Mouse (Mus musculus) thymus, postnatal 10 days (tissue): ENCODE results near the gene Rnh1.

ENCODE experiments used
- DNase-seq, 2 experiments: peaks; one replicate each; pipeline ENCODE4 v3.0.0; 2021; ENCODE audit warnings: low spot score in 2 of 2

Rnh1 gene

DNA sequence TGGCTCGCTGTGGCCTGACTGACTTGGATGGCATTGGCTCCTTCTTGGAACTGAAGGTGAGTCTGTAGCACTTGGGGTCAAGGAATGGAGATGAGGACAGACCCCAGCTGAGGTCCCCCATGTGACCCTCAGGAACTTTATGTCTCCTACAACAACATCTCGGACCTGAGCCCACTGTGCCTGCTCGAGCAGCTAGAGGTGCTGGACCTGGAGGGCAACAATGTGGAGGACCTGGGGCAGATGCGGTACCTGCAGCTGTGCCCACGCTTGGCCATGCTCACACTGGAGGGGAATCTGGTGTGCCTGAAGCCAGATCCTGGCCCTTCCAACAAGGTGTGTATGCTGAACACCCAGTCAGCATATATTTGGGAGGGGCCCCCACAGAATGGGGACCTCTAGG is 32.8 kb upstream of the Rnh1 start:
- no peak for DNase-seq

DNA sequence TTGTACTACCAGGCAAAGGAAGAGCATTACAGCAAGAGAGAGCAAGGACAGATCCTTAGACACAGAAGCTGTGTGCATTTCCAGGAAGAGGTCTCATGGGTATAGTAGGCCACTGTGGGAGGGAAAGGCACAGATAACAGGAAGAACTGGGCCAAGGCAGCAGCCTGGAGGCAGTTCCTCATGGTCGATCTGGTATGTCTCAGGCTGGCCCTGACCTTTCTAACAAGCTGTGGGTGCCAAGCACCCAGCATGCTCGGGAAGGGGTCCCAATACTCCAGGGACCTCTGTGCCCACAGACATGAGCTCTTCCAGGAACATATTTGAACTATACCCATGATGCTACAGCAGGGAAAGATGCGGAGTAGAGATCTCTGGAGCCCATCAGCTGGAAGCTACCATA is 31.9 kb upstream of the Rnh1 start:
- no peak for DNase-seq

DNA sequence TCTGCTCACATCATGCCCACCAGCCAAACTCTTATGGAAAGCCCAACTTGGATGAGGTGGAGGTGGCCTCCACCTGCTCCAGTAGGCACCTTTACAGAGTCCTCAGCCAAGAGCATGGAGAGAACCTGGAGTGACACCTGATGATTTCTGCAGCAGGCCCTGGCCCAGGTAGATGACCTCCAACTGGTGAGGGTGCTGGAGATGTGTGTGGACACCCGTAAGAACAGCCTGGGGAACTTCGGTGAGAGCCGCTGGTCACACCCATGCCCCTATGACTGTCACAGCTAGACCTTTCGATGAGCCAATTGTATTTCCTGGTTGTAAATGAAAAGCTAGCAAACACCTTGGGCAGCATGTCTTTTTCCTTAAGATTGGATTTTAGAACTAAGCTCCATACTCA is 25.5 kb upstream of the Rnh1 start:
- DNase-seq = no peak

DNA sequence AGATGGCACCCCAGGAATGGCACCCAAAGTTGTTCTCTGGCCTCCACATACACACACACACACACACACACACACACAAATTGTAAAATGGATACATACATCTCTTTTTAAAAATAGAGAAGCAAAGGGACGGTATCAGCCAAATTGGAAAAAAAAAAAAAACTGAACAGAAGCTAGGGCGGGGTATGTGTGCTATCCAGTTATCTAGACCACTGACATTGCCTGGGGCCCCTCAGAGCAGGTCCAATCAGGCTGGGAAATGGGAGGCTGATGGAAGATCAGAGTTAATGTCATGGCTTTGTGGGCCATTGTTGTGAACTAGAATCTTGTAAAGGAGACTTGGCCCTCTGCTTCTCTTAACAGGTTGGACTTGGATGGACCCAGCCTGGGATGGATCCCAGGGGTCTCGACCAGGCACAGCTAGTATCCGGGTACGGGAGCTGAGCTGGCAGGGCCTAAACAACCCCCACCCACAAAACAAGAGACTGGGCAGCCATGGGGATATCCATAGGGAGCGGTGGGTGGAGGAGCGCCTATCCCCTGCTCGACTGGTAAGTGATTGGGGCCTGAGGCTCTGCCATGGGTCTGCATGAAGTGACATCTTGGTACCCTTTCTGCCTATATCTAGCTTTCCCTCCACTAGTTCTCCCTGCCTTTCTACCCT is 24.1 kb upstream of the Rnh1 start:
- DNase-seq = no peak

DNA sequence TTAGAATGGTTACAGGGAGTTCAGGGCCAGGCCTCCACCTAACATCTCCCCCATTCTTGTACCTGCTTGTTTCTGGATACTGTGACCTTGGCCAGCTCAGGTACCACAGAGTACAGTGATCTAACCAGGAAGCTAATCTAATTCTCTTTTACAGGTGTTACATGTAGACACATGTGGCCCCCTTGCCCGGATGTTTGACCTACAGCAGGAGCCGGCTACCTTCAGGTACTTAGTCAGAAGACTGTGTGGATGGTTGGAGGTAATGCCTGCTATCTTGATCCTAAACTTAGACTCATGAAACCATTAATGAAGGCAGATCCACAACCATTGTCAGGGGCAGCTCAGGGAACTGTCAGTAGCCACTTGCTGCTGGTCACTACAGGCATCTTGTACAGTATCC is 23.1 kb upstream of the Rnh1 start:
- DNase-seq = no peak

DNA sequence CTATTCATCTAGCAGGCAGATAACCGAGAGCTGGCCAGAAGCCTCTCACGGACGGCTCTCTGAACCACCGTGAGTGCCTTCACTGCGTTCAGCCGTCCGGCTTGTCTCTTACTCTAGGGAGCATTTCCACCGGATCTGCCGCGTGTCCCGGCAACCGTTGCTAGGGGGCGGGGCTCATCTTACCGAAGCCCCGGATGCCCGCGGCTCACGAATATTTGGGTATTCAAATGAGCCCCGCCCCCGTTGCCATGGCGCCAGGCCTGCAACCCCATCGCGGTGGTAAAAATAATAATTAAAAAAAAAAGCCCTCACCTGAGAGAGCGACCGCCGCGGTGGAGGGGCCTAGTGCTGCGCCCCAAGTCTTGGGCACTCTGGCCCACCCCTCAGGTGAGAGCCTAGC is 22.2 kb upstream of the Rnh1 start:
- DNase-seq = peak; percentile 90 to 92

DNA sequence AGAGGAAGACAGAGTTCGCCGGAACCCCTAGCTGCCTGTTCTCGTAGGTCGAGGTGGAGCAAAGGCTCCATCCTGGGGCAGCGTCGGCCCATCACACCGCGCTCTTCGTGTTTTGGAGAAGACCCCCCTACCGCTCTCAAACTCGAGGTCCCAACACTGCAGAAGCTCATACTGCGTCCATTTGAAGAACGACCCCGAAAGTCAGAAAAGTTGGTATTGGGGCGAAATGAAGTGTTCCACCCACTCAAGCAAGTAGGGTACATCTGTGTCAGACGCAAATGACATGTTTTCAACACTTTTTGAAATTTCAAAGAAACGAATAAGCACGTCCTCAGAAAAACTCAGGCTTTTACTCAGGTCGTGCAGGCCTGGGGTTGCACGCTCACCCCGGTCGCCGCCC is 21.8 kb upstream of the Rnh1 start:
- no peak for DNase-seq

DNA sequence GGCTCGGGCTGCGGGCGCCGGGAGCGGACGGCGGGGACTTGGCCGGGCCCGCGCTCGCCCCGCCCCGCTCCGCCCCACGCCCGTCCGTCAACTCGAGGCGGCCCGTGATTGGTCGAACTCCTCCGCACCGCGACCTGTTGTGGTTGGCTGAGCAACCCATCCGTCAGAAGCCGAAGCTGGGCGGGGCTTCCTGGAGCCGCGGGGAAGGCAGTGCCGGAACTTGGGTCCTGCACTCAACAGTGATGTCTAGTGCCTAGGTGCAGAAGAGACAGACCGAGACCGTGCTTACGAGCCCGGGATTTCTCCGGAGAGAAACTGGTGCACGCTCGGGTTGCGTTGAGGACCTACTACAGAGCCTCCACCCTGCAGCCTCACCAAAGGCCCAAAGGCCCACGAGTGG is 21.3 kb upstream of the Rnh1 start, which contains the start of the genes Hras and Lrrc56:
Hras (minus strand) TSS at position 58 of the 400 bp plus-strand sequence.
Lrrc56 (plus strand) TSS at position 210 of the 400 bp plus-strand sequence.
- DNase-seq = peak; percentile 97 to 98

DNA sequence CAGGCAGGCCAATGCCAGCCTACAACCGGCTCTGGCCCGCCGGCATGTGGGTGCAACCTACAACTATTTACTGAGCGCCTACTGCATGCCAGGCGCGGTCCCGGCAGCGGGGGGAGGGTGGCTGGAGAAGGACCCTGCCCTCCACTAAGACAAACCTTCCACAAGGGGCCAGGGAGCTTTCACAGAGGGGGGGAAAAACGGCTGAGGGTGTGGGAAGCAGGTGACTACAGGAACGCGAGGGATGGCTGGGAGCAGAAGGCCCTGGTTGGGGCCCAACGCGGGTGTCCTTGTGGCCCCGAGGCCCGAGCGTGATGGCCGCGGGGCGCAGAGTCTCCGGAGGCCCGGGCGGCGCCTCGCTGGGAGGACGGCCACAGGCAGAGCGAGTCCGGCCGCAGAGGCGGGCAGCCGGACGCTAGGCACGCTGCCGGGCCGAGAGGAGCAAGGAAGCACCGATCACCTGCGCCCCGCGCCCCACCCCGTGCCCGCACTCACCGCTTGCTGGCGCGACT is 20.7 kb upstream of the Rnh1 start:
- peak in 1 of 2 experiments; percentile 37 for DNase-seq

DNA sequence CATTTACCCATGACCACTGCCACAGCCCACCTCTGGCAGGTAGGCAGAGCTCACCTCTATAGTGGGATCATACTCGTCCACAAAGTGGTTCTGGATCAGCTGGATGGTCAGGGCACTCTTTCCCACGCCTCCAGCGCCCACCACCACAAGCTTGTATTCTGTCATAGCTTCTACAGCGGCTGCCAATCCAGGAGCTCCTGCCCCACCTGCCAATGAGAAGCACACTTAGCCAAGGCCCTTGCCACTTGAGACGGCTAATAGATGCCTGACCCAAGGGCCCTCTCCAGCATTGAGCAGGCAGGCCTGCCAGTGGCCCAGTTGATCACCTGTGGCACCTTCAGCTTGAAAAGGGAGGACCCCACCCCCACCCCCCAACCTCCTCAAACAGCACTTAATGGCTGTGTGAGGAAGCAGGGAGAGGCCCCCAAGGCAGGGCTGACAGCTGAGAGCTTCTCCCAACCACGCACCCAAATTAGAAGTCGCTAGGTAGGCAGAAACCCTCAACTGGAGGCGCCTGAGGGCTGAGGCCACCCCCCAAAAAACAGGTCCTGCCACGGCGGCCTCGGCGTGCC is 20.2 kb upstream of the Rnh1 start:
- DNase-seq = no peak

DNA sequence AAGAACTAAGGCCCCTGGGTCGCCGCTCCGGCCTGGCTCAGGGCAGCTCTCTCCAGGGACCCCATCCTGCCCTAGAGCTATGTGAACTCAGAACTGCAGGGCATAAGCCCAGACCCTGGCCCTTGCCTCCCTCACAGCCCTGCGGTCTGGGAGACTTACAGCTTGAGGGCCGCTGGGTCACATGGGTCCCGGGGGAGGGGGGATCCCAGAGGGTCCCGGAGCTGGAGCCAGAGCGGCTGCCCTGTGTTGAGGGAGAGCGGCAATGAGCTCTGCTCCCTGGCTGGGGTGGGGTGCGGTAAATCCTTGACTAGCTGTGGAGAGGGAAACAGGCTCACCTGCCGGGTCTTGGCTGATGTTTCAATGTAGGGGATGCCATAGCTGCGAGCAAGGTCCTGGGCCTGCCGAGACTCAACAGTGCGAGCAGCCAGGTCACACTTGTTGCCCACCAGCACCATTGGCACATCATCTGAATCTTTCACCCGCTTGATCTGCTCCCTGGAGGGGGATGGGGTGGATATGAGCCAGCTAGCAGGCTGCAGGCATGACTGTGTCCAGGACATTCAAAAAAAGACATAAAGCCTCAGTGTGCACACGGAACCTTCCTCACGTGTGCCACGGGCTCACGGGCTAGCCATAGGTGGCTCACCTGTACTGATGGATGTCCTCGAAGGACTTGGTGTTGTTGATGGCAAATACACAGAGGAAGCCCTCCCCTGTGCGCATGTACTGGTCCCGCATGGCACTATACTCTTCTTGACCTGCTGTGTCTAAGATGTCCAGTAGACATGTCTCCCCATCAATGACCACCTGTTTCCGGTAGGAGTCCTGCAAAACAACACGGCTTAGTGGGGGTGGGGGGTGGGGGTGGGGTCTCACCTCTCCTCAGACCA is 19.4 kb upstream of the Rnh1 start:
- DNase-seq = no peak

DNA sequence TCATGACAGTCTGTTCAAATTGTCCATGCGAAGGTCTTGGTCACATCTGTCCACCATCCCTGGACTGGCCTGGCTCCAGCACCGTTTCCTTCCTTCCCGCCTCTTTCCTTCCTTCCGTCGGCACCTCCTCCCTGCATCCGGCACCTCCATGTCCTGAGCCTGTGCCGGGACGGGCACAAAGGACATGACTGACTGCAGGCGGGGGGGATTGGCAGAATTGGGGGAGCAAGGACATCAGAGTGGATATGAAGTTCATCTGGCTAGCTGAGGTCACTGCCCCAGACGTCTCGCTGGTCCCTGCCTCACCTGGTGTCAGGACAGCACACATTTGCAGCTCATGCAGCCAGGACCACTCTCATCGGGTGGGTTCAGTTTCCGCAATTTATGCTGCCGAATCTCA is 18.4 kb upstream of the Rnh1 start:
- DNase-seq = no peak

DNA sequence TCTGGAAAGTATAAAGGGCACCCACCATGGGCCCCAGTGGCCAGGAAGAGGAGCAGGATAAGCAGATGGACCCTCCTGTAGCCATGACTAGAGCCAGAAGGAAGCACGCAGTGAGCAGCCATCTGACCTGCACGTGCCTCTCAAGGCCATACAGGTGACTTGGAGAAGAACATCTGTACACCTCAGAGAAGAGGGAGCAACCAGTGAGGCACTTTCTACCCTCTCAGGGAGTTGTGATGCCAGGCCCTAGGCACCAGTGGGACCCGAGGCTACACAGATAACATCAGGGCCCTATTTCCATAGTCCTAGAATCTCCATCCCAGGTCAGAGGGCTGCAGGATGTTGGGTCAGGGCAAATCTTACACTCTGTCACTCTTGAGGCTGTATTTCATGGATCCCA is 17.6 kb upstream of the Rnh1 start:
- DNase-seq = no peak

DNA sequence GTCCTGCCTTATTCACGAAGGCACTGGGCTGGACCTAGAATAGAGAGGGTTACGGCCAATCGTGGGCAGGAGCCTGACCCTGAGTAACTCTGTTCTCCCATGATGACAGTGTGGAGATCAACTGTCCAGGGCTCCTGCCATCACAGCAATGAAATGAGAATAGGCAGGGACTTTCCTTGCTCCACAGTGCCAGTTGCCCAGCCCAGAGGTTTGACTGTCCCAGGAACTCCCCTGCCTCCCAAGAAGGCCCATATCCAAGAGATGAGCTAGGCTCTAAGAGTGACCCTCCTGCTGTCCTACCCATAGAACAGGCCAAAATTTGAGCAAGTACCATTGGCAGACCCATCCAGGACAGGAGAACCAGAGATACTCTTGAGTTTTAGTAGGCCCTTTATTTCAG is 16.1 kb upstream of the Rnh1 start:
- no peak for DNase-seq

DNA sequence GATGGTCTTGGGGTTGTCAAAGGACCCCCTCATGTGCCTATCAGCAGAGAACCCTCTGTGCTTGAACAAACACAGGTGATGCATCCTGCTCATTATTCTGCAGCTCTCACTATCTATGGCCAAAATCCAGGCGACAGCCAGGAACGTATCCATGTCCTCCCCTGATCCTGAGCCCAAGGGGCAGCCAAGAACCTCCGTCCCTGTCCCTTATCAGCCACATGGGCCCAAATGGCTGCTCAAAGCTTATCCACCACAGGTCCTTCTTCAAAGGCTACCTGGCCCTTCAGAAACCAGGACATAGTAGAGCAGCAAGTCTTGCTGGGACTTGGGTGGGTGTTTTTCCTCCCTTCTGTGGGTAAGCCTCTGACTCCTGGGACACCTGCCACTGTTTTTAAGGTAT is 15.5 kb upstream of the Rnh1 start:
- no peak for DNase-seq

DNA sequence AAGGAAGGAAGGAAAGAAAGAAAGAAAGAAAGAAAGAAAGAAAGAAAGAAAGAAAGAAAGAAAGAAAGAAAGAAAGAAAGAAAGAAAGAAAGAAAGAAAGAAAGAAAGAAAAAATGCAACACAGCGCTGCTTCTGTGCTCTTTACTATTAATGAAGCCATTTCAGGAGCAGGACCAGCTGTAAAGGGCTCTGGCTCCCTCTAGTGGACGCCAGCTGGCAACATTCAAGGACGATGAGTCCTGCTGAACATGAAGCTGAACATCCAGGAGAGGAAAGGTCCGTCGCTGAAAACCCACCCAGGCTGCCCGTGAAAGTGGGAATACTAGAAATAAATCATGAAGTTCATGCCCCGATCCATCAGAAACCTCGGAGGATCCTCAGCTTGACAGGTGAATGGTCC is 3.5 kb upstream of the Rnh1 start:
- DNase-seq = peak; percentile 73 to 89

DNA sequence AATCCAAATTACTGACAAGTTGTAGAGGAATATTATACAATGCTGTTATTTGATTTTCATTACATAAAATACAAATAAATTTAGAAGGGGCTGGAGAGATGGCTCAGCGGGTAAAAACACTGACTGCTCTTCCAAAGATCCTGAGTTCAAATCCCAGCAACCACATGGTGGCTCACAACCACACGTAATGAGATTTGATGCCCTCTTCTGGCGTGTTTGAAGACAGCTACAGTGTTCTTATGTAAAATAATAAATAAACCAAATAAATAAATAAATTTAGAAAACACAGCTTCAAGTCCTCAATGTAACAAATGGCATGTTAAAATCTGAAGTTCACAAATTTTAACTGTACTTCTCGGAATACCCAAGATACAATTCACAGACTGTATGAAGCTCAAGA is 2.4 kb upstream of the Rnh1 start:
- DNase-seq = no peak

DNA sequence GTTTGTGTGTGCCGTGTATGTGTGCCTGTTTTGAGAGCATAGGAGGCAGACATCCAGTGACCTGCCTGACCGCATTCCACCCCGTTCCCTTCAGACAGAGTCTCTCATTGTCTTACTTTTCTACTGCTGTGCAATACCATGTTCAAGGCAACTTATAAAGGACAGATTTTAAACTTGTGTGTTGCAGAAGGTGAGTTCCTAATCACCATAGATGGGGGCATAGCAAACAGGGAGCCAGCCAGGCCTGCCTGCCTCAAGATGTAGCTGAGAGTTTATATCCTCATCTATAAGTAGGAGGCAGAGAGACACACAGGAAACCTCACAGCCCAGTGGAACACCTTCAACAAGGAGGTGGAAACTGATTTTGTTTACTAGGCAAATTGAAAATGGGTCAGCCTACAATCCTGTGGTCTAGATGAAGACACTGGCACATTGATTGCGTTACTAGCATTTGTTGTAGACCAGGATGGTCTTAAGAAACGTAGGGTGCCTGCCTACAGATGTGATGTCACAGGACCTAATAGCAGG is 730 bp upstream of the Rnh1 start:
- no peak for DNase-seq

DNA sequence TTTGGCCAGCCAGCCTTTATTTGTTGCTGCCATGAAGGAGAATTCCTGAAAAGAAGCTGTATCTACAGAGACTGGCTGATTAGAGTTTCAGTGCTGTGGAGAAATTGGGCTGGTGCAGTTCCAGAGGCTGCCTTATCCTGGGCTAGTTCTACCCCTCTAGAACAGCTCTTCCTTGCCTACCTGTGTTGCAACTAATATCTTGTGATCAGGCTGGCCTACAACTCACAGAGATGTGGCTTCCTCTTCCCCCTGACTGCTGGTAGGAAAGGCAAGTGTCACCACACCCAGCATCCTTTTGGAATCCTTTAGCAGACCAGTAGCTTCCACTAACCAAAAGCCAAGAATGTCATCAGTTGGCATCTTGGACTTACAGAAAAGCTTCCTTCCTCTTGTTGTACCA is 2.8 kb downstream of the Rnh1 start:
- DNase-seq = no peak

DNA sequence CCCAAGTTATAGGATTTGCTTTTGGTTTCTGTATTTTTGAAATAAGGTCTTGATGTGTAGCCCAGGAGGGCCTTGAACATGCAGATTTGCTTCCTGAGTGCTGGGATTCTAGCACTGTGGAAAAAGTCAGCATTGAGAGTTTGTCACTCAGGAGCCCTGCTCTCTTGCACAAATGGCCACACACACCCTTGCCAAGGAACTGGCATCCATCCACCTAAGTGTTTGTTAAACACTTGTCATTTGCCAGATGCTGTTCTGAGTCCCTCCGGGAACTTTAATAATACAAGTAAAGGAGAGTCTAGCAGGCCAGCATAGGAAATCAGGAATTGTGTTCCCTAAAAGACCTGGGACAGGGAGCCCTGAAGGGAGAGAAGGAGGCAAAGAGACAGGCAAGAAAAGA is 3.4 kb downstream of the Rnh1 start:
- no peak for DNase-seq

DNA sequence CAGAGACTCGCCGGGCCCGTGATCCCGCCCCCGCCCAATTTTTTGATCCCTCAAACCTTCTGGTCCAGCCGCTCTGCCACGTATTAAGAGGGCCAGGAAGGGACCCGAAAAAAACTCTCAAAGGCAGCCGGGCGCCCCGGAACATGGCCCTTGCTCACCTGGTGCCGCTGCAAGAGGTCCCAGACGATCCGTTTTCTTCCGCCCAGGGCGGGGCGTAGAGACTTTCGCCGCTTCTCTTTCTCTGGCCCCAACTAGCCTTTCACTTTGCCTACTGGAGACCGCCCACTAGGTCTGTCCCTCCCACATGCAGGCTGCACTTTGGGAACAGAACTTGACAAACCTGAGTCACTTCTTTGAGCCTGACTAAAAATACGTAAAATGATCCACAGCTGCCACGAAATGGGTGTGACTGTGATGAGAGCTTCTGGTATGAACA is 4.1 kb downstream of the Rnh1 start:
- peak; percentile 7 to 34 for DNase-seq

DNA sequence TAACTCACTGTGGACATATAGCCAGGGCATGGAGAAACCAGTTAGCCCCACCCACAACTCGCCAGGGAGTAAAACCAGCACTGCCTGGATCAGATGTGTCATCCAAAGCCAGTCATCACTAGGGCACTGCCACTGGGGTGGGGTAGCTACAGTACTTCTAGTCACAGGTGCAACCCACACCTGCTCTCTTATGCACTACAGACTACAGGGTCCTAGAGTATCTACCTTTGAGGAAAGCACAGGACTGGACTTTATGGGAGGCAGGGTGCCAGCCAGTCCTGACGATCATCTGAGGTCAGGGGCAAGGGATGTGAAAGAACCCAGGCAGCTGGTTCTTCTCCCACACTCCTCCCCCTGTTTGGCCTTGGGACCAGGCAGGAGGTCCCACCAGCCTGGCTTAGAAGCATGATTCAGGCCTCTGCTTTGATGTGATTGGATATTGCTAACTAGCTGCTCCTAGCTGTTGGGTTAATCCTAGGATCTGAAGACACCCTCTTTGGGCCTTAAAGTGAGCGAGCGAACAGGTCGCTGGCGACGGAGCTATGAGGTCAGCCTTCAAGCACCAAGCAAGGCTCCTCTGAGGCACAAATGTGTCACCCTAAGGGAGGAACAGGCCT is 4.6 kb downstream of the Rnh1 start:
- DNase-seq = no peak
